Mouse (Mus musculus): ENCODE measurements around the gene Sppl3. TPM values are rescaled to one million over a fixed set of nuclear protein-coding genes. Genes with fewer than 3 reads are reported as not detected.

Gene Sppl3
- polyA plus RNA-seq, 1 experiment from 2014 or later, result 39.4 TPM

DNA sequence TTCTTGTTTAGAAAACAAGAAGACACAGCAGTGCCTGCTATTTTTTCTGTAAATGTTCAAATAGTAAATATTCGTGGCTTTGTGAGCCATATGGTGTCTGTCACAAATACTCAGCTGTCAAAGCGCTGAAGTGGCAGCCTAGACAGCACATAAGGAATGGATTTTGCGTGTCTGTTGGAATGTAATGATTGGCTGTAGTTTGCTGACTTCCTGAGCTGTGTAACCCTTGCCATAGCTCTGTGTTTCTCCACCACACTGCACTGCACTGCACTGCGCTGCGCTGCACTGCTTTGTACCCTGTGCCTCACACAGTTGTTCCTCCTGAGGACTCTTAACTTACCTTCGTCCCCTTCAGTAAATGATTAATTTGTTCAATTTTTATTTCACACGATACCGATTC is 41.6 kb downstream of the Sppl3 start:
- Histone ChIP-seq H3K9ac (ENCODE audit: low read depth, low read length) (no peak overlapping the region), H3K36me3 (ENCODE audit: insufficient read depth, low read length) (no peaks in the 10 kb centered on the region), H3K4me3 (replicated peaks; ENCODE audit: low read depth, low read length) (no peak overlapping the region), H3K27ac (peak overlapping the region; percentile 25; the same call in 1 of the 2 replicates), H3K4me2 (ENCODE audit: low read length) (0 out of 2 replicates have a peak overlapping the region, but pooled peaks have one; percentile 3), H3K9me3 (replicated peaks; ENCODE audit: low read length) (no peaks in the 10 kb centered on the region), H3K4me1 (replicated peaks; ENCODE audit: insufficient read depth, low read length) (peaks cover 30% of the 10 kb centered on the region; the same call in 1 of the 2 replicates), H3K27me3 (ENCODE audit: insufficient read depth, low read length) (no peaks in the 10 kb centered on the region)
- TF ChIP-seq CTCF (IDR thresholded peaks at IDR 0.05; ENCODE audit: low read depth), result no peak
- DNase-seq (ENCODE audit: low spot score) (peak; percentile 43), ATAC-seq (replicated peaks; ENCODE audit: low FRiP score, low read depth) (peak; percentile 81; the same call in 1 of the 2 replicates)
- WGBS, result 52% methylated on average over 8 of the region's 8 CpGs

GRCm38 (mm10) chr5:115053791-115054396 is 43.0 kb downstream of the Sppl3 start:
- Histone ChIP-seq H3K4me3 (replicated peaks; ENCODE audit: low read depth, low read length) (no peak overlapping the region), H3K27me3 (ENCODE audit: insufficient read depth, low read length) (no peaks in the 10 kb centered on the region), H3K9ac (ENCODE audit: low read depth, low read length) (no peak overlapping the region), H3K4me1 (replicated peaks; ENCODE audit: insufficient read depth, low read length) (peaks cover 30% of the 10 kb centered on the region; the same call in 1 of the 2 replicates), H3K27ac (0 out of 2 replicates have a peak overlapping the region, but pooled peaks have one; percentile 44), H3K9me3 (replicated peaks; ENCODE audit: low read length) (no peaks in the 10 kb centered on the region), H3K4me2 (ENCODE audit: low read length) (peak overlapping the region; percentile 23; the same call in 1 of the 2 replicates), H3K36me3 (ENCODE audit: insufficient read depth, low read length) (no peaks in the 10 kb centered on the region)
- no peak for TF ChIP-seq CTCF (IDR thresholded peaks at IDR 0.05; ENCODE audit: low read depth)
- WGBS, result 55% methylated on average over 22 of the region's 22 CpGs
- DNase-seq (ENCODE audit: low spot score), result peak; percentile 32
- no peak for ATAC-seq (replicated peaks; ENCODE audit: low FRiP score, low read depth)

- no peak for TF ChIP-seq CTCF (IDR thresholded peaks at IDR 0.05; ENCODE audit: low read depth)
- no peak for DNase-seq (ENCODE audit: low spot score)
- H3K27ac ChIP-seq, result no peak overlapping the region
- no peak overlapping the region for H3K9ac ChIP-seq (ENCODE audit: low read depth, low read length)
- H3K36me3 ChIP-seq (ENCODE audit: insufficient read depth, low read length), result no peaks in the 10 kb centered on the region
- H3K27me3 ChIP-seq (ENCODE audit: insufficient read depth, low read length), result no peaks in the 10 kb centered on the region
- H3K4me3 ChIP-seq (replicated peaks; ENCODE audit: low read depth, low read length), result no peak overlapping the region
- no peaks in the 10 kb centered on the region for H3K9me3 ChIP-seq (replicated peaks; ENCODE audit: low read length)
- ATAC-seq (replicated peaks; ENCODE audit: low FRiP score, low read depth), result no peak
- 73% methylated on average over 6 of the region's 6 CpGs for WGBS
- H3K4me1 ChIP-seq (replicated peaks; ENCODE audit: insufficient read depth, low read length), result peaks cover 30% of the 10 kb centered on the region; the same call in 1 of the 2 replicates
- H3K4me2 ChIP-seq (ENCODE audit: low read length), result no peak overlapping the region
Measured at GRCm38 (mm10) chr5:115055418-115055817, 44.5 kb downstream of the Sppl3 start.

DNA sequence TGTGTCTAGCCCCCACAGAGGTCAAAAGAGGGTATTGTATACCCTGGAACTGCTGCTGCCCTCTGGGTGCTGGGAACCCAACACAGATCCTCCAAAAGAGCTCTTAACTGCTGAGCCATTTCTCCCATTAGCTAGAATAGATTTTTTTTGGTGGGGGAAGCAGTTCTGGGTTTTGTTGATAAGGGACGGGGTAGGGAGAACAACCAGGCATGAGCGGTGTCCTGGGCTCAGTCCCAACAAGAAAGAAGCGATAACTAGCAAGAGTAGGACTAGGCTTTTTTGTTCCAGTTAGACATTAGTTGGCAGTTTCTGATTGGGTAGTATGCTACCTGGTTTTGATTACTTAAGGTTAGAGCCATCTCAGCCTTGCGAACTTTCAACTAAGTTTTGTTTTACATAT is 46.2 kb downstream of the Sppl3 start:
- ATAC-seq (replicated peaks; ENCODE audit: low FRiP score, low read depth) (no peak), DNase-seq (ENCODE audit: low spot score) (no peak)
- no peak for TF ChIP-seq CTCF (IDR thresholded peaks at IDR 0.05; ENCODE audit: low read depth)
- H3K4me1 ChIP-seq (replicated peaks; ENCODE audit: insufficient read depth, low read length), result peaks cover 21% of the 10 kb centered on the region; the same call in 1 of the 2 replicates
- H3K4me2 ChIP-seq (ENCODE audit: low read length), result no peak overlapping the region
- no peak overlapping the region for H3K4me3 ChIP-seq (replicated peaks; ENCODE audit: low read depth, low read length)
- no peaks in the 10 kb centered on the region for H3K9me3 ChIP-seq (replicated peaks; ENCODE audit: low read length)
- no peak overlapping the region for H3K9ac ChIP-seq (ENCODE audit: low read depth, low read length)
- WGBS, result 96% methylated on average over 4 of the region's 4 CpGs
- H3K36me3 ChIP-seq (ENCODE audit: insufficient read depth, low read length), result 0 out of 2 replicates have a peak, but pooled peaks cover under 1% of the 10 kb centered on the region
- H3K27me3 ChIP-seq (ENCODE audit: insufficient read depth, low read length), result no peaks in the 10 kb centered on the region
- H3K27ac ChIP-seq, result no peak overlapping the region

- ATAC-seq (replicated peaks; ENCODE audit: low FRiP score, low read depth) (no peak), DNase-seq (ENCODE audit: low spot score) (no peak)
Measured at GRCm38 (mm10) chr5:115058584-115059297, 47.8 kb downstream of the Sppl3 start.

GRCm38 (mm10) chr5:115060067-115060695 is 49.2 kb downstream of the Sppl3 start:
- H3K4me2 ChIP-seq (ENCODE audit: low read length), result no peak overlapping the region
- WGBS, result 78% methylated on average over 8 of the region's 8 CpGs
- no peak for DNase-seq (ENCODE audit: low spot score)
- H3K9ac ChIP-seq (ENCODE audit: low read depth, low read length), result no peak overlapping the region
- H3K4me3 ChIP-seq (replicated peaks; ENCODE audit: low read depth, low read length), result no peak overlapping the region
- no peaks in the 10 kb centered on the region for H3K9me3 ChIP-seq (replicated peaks; ENCODE audit: low read length)
- no peaks in the 10 kb centered on the region for H3K27me3 ChIP-seq (ENCODE audit: insufficient read depth, low read length)
- H3K4me1 ChIP-seq (replicated peaks; ENCODE audit: insufficient read depth, low read length), result no peaks in the 10 kb centered on the region
- no peak for ATAC-seq (replicated peaks; ENCODE audit: low FRiP score, low read depth)
- no peak for TF ChIP-seq CTCF (IDR thresholded peaks at IDR 0.05; ENCODE audit: low read depth)
- no peak overlapping the region for H3K27ac ChIP-seq
- 0 out of 2 replicates have a peak, but pooled peaks cover 4% of the 10 kb centered on the region for H3K36me3 ChIP-seq (ENCODE audit: insufficient read depth, low read length)

More at GRCm38 (mm10) chr5:115058584-115059297, 47.8 kb downstream of the Sppl3 start:
- TF ChIP-seq CTCF (IDR thresholded peaks at IDR 0.05; ENCODE audit: low read depth), result no peak
- no peak overlapping the region for H3K4me2 ChIP-seq (ENCODE audit: low read length)
- no peaks in the 10 kb centered on the region for H3K9me3 ChIP-seq (replicated peaks; ENCODE audit: low read length)
- 0 out of 2 replicates have a peak, but pooled peaks cover 4% of the 10 kb centered on the region for H3K36me3 ChIP-seq (ENCODE audit: insufficient read depth, low read length)
- peaks cover 8% of the 10 kb centered on the region; the same call in 1 of the 2 replicates for H3K4me1 ChIP-seq (replicated peaks; ENCODE audit: insufficient read depth, low read length)
- H3K27me3 ChIP-seq (ENCODE audit: insufficient read depth, low read length), result no peaks in the 10 kb centered on the region
- 81% methylated on average over 7 of the region's 7 CpGs for WGBS
- H3K4me3 ChIP-seq (replicated peaks; ENCODE audit: low read depth, low read length), result no peak overlapping the region
- H3K27ac ChIP-seq, result no peak overlapping the region
- no peak overlapping the region for H3K9ac ChIP-seq (ENCODE audit: low read depth, low read length)

Measured in kidney, postnatal 0 days (tissue).